Mouse (Mus musculus) B cell, adult 2 months (primary cell): ENCODE data around the gene Creb3.

Experiments
- DNase-seq, 2 experiments: peaks; one replicate each; pipeline ENCODE4 v3.0.0; 2022

Gene Creb3

GRCm38 (mm10) chr4:43558631-43559356 lies 3.3 kb upstream of the Creb3 start:
- DNase-seq, result peak; percentile 65 to 66

- DNase-seq, result no peak
Measured at GRCm38 (mm10) chr4:43559519-43560242, 2.5 kb upstream of the Creb3 start.

GRCm38 (mm10) chr4:43560243-43560611 lies 1.9 kb upstream of the Creb3 start:
- DNase-seq, result peak in 1 of 2 experiments; percentile 38

- DNase-seq, result no peak
Measured at GRCm38 (mm10) chr4:43560976-43561375, 1.2 kb upstream of the Creb3 start.

GRCm38 (mm10) chr4:43561436-43561996 lies 616 bp upstream of the Creb3 start:
- DNase-seq, result no peak

GRCm38 (mm10) chr4:43562769-43563600 lies 853 bp downstream of the Creb3 start:
- DNase-seq, result peak in 1 of 2 experiments; percentile 19

- DNase-seq, result no peak
Measured at GRCm38 (mm10) chr4:43563601-43563875, 1.4 kb downstream of the Creb3 start.

- DNase-seq, result no peak
Measured at GRCm38 (mm10) chr4:43564231-43564630, 2.1 kb downstream of the Creb3 start.

GRCm38 (mm10) chr4:43567140-43567539 lies 5.0 kb downstream of the Creb3 start:
- no peak for DNase-seq

GRCm38 (mm10) chr4:43571395-43572045 lies 9.4 kb downstream of the Creb3 start:
- DNase-seq, result no peak

- no peak for DNase-seq
Measured at GRCm38 (mm10) chr4:43573561-43573960, 11.4 kb downstream of the Creb3 start.

GRCm38 (mm10) chr4:43575356-43575755 lies 13.2 kb downstream of the Creb3 start:
- no peak for DNase-seq

GRCm38 (mm10) chr4:43577237-43577881 lies 15.2 kb downstream of the Creb3 start:
- DNase-seq, result no peak

GRCm38 (mm10) chr4:43578376-43579204 lies 16.5 kb downstream of the Creb3 start, which contains the start of the genes Rgp1 and Gba2:
Rgp1 (plus strand) TSS chr4:43578715.
Gba2 (minus strand) TSS chr4:43578873.
- DNase-seq, result peak; percentile 81 to 85

- no peak for DNase-seq
Measured at GRCm38 (mm10) chr4:43579256-43579655, 17.1 kb downstream of the Creb3 start.

- no peak for DNase-seq
Measured at GRCm38 (mm10) chr4:43579731-43580130, 17.6 kb downstream of the Creb3 start.

GRCm38 (mm10) chr4:43580721-43581120 lies 18.6 kb downstream of the Creb3 start:
- no peak for DNase-seq

GRCm38 (mm10) chr4:43581381-43581780 lies 19.2 kb downstream of the Creb3 start:
- no peak for DNase-seq

GRCm38 (mm10) chr4:43582241-43582640 lies 20.1 kb downstream of the Creb3 start:
- DNase-seq, result no peak

- DNase-seq, result no peak
Measured at GRCm38 (mm10) chr4:43583421-43583820, 21.3 kb downstream of the Creb3 start.
